Mouse (Mus musculus) heart, postnatal 0 days (tissue): ENCODE data around the gene D630045J12Rik.

Source experiments
- CTCF ChIP-seq: IDR thresholded peaks from 2 replicates; pipeline ENCODE4 v1.5.1; 2016; ENCODE audit warnings: antibody characterized with exemption, control low read depth, low read depth
- EP300 ChIP-seq: IDR thresholded peaks from 2 replicates; pipeline ENCODE4 v1.6.1; 2016; ENCODE audit warnings: antibody characterized with exemption, low read depth

- no peak for TF ChIP-seq EP300
- no peak for TF ChIP-seq CTCF
These were observed 43.9 kb upstream of the D630045J12Rik start for GRCm38 (mm10) chr6:38297580-38298245.
